Mouse (Mus musculus) testis, postnatal 10 days (tissue): ENCODE data around the gene Aoc3.
"Not testable (repeated sequence)": the region's sequence is repeated elsewhere in the genome, so short reads cannot be mapped to it uniquely, and the experiment has no call there.

Experiments
- DNase-seq: peaks from one replicate; pipeline ENCODE4 v3.0.0; 2021; ENCODE audit warnings: low spot score

Aoc3 gene

DNA sequence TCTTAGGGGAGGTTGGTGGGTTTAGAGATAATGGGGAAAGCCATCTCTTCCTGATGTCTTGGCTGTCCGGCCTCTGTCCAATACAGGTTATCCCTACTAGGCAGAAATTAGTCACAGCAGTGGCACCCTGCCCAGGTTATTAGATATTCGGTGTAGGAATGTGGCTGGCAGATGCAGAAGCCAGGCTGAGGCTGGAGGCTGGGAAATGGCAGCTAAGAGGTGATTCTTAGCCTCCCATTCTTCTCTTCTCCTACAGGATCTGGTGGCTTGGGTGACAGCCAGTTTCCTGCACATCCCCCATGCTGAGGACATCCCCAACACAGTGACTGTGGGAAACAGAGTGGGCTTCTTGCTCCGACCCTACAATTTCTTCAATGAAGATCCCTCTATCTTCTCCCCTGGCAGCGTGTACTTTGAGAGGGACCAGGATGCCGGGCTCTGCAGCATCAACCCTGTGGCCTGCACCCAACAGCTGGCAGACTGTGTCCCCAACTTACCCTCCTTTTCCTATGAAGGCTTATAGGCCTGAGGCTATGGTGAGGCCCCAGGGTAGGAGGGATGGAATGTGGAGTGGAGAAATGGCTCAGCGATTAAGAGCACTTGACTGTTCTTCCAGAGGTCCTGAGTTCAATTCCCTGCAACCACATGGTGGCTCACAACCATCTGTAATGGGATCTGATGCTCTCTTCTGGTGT lies 1.3 kb upstream of the Aoc3 start:
- DNase-seq, result peak; percentile 72

GRCm38 (mm10) chr11:101330961-101331360 lies 556 bp downstream of the Aoc3 start:
- DNase-seq, result not testable (repeated sequence)

DNA sequence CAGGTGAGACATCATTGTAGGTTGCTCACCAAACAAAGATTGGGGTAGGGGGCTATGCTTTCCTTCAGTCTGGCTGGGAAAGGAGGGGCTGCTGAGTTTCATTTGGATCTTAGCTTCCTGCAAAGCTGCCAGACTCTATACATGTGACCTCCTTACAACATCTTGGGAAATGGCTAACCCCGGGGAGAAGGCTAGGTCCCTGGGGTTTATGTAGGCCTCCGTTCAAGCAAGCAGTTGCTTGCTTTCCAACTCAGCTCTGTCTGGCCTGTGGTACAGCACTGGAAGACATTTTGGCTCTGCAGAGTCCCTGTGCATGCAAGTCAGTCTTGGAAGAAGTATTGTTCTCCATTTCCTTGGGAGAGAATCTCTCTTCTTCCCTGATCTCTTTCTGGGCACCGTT lies 2.1 kb downstream of the Aoc3 start:
- no peak for DNase-seq

- DNase-seq, result no peak
These were observed 3.6 kb downstream of the Aoc3 start for GRCm38 (mm10) chr11:101334023-101334422.

DNA sequence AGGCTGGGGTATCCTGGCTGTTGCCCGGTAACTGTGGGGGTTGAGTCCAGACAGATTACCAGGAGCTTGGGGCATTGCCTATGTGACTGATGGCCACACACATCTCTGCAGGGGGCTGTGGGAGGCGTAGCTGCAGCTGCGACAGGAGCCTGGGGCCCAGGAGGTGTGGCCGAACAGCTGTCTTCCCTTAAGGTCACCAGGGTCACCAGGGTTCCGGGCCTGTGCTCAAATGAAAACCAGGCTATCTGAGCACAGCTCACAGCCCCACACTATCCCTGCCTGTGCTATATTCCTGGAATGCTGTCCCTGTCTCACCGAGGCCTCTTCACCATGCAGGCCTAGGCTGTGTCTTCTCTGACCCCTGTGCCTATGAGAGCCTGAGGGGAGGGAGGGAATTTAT lies 4.1 kb downstream of the Aoc3 start:
- DNase-seq, result no peak

DNA sequence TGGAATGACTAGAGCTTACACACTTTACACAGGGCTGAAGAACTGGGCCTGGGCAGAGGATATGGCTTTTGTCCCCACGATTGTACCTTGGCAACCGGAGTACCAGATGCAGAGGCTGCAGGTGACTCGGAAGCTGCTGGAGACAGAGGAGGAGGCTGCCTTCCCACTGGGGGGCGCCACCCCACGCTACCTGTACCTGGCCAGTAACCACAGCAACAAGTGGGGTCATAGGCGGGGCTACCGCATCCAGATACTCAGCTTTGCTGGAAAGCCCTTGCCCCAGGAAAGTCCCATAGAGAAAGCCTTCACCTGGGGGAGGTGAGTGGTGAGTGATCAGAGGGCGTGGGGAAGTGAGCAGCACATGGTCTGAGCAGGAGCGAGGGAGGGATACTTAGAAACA lies 5.3 kb downstream of the Aoc3 start:
- DNase-seq, result no peak

GRCm38 (mm10) chr11:101338123-101338760 lies 7.8 kb downstream of the Aoc3 start:
- DNase-seq, result no peak

DNA sequence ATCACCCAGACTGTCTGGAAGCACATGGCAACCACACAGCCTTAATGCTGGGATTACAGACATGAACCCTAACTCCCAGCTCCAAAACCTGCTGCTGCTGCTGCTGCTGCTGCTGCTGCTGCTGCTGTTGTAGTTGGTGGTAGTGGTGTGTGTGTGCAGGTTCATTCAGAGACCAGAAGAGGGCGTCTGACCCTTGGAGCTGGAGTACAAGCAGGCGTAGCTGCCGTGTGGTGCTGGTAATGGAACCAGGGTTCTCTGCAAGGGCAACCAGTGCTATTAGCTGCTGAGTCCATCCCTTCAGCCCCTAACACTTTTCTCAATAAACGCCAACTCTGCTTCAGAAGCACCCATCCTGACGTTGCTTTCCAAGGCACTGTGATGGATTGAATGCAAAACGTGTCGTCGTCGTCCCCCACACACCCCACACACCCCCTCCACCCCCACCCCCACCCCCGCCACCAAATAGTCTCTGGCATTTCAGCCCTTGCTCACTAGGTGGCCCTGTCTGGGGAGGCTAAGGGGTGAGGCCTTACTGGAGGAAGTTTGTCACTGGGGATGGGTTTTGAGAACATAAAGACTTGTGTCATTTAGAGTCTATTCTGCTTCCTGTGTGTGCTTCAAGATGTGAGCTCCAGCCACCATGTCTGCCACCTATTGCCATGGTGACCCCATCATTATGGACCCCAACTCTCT lies 16.8 kb downstream of the Aoc3 start:
- no peak for DNase-seq

DNA sequence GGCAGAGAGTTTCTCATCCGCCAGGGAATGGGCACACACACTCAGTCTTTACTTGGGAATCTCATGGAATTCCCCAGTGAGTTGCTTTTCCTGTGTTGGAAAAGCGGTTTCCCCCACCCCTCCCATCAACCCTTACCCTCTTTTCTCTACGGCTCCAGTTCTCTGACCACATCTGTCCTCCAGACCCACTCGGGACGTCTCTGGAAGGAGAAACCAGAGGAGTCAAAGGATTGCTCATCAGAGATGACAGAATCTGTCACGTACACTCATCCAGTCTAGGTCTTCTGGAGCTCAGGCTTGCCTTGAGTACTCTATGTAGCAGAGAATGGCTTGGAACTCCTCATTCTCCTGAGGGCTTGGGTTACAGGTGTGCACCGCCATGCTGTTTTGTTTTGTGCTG lies 18.4 kb downstream of the Aoc3 start:
- no peak for DNase-seq

- DNase-seq, result no peak
These were observed 18.8 kb downstream of the Aoc3 start for GRCm38 (mm10) chr11:101349216-101349615.

GRCm38 (mm10) chr11:101351100-101351720 lies 20.8 kb downstream of the Aoc3 start:
- no peak for DNase-seq

GRCm38 (mm10) chr11:101351721-101352111 lies 21.3 kb downstream of the Aoc3 start:
- no peak for DNase-seq

GRCm38 (mm10) chr11:101353436-101353835 lies 23.0 kb downstream of the Aoc3 start:
- no peak for DNase-seq

DNA sequence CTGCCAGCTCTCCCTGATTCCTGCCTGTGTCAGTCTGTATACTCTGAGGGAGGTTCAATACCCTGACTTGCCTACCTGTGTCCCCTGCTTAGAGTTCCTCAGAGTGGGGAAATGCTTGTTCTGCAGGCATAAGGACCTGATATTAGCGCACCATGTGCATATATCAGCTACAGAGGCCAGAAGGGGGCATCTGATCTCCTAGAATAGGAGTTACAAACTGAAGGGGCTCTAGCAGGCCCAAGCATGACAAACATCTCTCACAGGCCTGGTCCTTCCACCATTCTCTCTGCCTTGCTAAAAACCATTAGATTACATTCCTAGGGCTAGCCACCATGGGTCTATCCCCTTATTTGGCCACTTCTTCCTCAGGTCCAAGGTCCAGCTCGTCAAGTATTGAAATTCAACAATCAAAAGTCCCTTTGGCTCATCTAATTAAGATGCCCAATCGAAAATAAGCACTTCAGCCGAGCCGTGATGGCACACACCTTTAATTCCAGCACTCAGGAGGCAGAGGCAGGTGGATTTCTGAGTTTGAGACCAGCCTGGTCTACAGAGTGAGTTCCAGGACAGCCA lies 24.1 kb downstream of the Aoc3 start:
- no peak for DNase-seq

GRCm38 (mm10) chr11:101355916-101356315 lies 25.5 kb downstream of the Aoc3 start:
- DNase-seq, result no peak

DNA sequence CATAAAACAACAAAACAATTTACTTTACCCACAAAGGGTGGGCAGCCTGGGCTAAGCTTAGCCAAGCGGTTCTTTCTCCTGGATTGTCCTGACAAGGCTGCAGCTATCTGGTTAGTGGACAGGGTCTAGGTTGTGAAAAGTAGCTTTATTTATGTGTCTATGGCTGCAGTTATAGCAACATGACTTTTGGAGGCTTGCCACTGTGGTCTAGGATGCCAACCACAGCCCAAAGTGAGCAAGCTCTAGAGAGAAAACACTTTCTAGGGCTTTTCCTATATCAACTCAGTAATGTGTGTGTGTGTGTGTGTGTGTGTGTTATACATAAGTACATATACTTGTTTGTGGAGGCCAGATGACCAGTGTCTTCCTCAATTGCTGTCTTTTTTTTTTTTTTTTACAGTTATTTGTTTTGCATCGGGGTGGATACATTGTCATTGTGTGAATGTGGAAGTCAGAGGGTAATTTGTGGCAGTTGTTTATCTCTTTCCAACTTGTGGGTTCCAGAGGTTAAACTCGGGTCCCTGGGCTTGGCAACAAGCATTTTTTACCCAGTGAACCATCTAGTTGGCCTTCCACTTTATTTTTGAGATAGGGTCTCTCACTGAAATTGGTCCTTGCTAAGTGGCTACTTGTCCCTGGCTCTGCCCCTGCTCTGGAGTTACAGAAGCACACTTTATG lies 27.2 kb downstream of the Aoc3 start:
- DNase-seq, result no peak

DNA sequence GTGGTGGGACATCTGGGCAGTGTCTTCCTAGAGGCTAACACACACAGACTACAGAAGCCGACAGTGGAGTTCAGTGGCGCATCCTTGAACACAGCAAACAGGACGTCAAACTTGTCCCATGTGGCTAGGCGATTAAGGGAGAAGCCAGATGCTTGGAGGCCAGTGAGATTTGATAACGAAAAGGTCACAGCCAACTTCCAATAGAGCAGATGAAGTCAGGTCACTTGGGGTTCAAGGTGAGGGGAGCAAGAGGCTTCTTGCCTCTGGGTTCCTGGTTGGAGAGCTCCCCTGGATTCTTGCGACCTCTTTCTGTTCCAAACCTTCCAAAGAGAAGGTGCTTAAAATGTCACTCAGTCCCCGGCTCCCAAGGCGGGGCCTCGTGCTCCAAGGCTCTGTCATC lies 29.4 kb downstream of the Aoc3 start:
- DNase-seq, result no peak

GRCm38 (mm10) chr11:101360651-101361113 lies 30.3 kb downstream of the Aoc3 start:
- DNase-seq, result no peak

GRCm38 (mm10) chr11:101364531-101364931 lies 34.1 kb downstream of the Aoc3 start:
- no peak for DNase-seq

DNA sequence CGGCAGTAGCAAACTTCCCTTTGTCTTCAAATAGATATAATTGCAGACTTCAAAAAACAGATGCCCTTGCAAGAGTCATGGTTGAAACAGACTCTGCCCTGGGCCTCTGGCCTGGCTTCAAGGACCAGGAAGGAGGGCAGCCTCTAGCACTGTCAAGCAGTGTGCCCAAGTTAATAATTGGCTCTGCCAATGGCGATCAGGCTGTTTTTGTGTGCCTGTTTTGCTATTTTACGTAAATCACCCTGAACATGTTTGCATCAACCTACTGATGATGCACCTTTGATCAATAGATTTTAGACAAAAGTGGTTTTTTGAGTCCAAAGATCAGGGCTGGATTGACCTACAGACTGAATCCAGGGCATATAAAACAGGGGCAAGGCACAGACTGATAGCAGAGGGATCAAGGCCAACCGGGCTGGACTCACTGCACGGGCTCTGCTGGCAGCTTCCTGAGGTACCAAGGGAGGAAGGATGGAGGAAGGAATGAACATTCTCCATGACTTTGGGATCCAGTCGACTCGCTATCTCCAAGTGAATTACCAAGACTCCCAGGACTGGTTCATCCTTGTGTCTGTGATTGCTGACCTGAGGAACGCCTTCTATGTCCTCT lies 37.0 kb downstream of the Aoc3 start, which contains the start of gene G6pc:
Gene G6pc, plus strand, starts transcription at position 236 of the 610 bp plus-strand sequence.
- no peak for DNase-seq

- DNase-seq, result no peak
These were observed 39.7 kb downstream of the Aoc3 start for GRCm38 (mm10) chr11:101370141-101370540.
